Mouse (Mus musculus): ENCODE measurements around the gene Hcn1. TPM values are rescaled to one million over a fixed set of nuclear protein-coding genes. Genes with fewer than 3 reads are reported as not detected.

Hcn1 gene
- polyA plus RNA-seq, 1 experiment from 2014 or later = 0.33 TPM

DNA sequence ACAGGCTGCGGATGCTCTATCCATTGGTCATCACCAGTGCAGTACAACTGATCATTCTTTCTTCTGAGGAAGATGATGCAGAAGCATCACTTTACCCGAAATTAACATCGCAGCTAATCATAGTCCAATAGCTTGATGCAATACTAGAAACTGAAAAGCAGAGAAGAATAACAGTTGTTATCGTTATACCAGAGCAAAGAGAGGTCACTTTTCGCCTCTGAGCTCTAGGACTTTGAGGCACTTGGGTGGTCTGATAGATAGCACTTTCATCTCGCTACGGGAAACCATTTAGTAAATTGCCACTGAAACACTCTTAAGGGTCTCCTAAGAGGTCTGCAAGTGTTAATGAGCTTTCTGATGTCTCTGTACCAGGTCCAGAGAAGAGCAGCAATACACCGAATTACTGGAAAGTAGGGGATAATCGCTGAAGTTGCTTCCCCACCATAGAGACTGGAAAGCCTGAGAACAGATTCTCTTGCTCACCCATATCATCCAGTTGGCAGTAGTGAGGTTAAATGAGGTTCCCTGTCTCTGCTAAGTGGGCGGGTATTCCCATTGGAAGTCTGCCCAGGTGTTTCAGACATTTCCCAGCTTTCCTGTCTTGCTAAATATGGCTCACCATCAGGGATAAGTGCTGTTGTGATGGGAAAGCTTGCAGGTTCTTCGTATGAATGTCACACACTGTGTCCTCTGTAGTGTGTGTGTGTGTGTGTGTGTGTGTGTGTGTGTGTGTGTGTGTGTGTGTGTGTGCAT, 105.0 kb downstream of the Hcn1 start:
- ATAC-seq (ENCODE audit: low FRiP score, low read depth) = no peak
- H3K27me3 ChIP-seq (replicated peaks) = no peaks in the 10 kb centered on the region
- H3K4me3 ChIP-seq = no peak overlapping the region
- no peaks in the 10 kb centered on the region for H3K36me3 ChIP-seq
- H3K9me3 ChIP-seq = no peaks in the 10 kb centered on the region
- H3K9ac ChIP-seq = no peak overlapping the region
- no peaks in the 10 kb centered on the region for H3K4me1 ChIP-seq
- no peak overlapping the region for H3K4me2 ChIP-seq (replicated peaks)
- no peak overlapping the region for H3K27ac ChIP-seq
- WGBS = 77% methylated on average over 11 of the region's 11 CpGs

DNA sequence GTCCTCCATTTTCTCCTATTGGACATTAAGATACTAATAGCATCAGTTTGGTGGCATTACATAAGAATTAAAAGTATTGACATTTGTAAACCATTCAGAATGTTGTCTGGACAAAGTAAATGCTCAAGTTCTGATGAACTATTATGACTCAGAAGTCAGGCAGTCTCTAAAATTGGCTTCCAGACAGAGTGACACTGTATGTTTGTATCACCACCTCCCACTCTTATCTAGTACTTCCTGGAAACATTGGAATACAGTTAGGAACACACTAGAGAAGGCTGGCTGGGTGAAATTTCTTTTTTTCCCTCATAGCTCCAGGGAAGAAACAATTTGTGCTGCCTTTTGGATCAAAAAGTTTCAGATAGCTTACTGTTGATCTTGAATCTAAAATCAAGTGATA, 108.7 kb downstream of the Hcn1 start:
- Histone ChIP-seq H3K27me3 (replicated peaks) (no peaks in the 10 kb centered on the region), H3K4me3 (no peak overlapping the region), H3K4me1 (no peaks in the 10 kb centered on the region), H3K36me3 (no peaks in the 10 kb centered on the region), H3K4me2 (replicated peaks) (no peak overlapping the region), H3K9me3 (no peaks in the 10 kb centered on the region), H3K27ac (no peak overlapping the region), H3K9ac (no peak overlapping the region)
- ATAC-seq (ENCODE audit: low FRiP score, low read depth) = no peak

DNA sequence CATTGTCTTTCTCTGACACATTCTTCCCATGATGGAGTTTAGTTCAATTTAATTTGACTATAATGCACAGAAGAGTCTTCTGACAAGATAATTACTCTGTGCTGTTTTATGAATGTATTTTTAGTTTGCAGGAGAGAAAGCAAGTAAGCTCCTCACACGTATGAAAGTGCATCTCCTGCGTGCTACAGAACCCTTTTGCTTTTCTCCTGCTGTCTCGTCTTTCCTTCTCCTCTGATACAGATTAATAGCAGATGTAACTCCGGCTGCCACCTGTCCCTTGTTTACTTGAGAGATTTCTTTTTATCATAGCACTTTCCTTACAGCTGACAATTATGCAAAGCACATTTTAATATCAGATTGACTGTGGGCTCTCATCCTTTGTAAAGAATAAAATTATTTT, 120.0 kb downstream of the Hcn1 start:
- 56% methylated on average over 4 of the region's 4 CpGs for WGBS
- H3K4me3 ChIP-seq = no peak overlapping the region
- H3K36me3 ChIP-seq = no peaks in the 10 kb centered on the region
- no peak overlapping the region for H3K4me2 ChIP-seq (replicated peaks)
- H3K9me3 ChIP-seq = no peaks in the 10 kb centered on the region
- no peak overlapping the region for H3K9ac ChIP-seq
- no peak for ATAC-seq (ENCODE audit: low FRiP score, low read depth)
- no peak overlapping the region for H3K27ac ChIP-seq
- H3K4me1 ChIP-seq = no peaks in the 10 kb centered on the region
- H3K27me3 ChIP-seq (replicated peaks) = no peaks in the 10 kb centered on the region

DNA sequence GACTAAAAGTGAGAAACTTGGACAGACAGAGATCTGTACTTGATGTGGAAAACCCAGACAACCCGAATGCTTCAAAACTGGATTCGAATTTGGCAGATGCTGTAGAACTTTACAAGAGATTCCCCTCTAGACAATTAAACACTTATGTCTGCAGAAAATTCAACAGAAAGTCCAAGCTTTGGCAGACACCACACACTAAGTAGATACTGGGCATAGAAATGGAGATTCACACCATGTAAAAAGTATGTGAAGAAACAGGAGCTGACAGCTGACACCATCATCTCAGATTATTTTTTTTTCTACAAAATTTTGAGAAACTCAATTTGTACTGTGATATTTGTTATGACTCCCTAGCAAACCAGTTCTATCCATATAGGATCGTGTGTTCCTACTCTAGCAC, 122.0 kb downstream of the Hcn1 start:
- H3K27ac ChIP-seq = no peak overlapping the region
- H3K27me3 ChIP-seq (replicated peaks) = no peaks in the 10 kb centered on the region
- no peaks in the 10 kb centered on the region for H3K4me1 ChIP-seq
- 84% methylated on average over 3 of the region's 3 CpGs for WGBS
- H3K4me2 ChIP-seq (replicated peaks) = no peak overlapping the region
- ATAC-seq (ENCODE audit: low FRiP score, low read depth) = no peak
- H3K9me3 ChIP-seq = no peaks in the 10 kb centered on the region
- no peaks in the 10 kb centered on the region for H3K36me3 ChIP-seq
- H3K4me3 ChIP-seq = no peak overlapping the region
- no peak overlapping the region for H3K9ac ChIP-seq

DNA sequence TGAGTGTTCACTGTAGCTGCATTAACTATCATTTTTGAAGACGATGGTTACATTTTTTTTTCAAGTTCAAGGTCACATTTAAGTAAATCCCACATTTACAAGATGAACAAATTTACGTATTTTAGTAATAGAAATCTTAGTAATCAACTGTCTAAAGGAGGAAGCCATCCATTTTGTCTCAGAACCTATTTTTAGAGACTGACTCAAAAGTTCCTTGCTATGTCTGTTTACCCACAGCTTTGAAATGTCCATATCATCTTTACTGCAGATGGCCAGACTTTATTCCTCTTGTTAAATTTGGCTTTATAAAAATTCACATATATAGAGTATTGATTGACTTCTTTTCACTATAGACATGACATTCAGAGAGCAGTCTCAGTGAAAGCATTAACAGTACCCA, 126.3 kb downstream of the Hcn1 start:
- Histone ChIP-seq H3K4me2 (replicated peaks) (no peak overlapping the region), H3K27ac (no peak overlapping the region), H3K4me1 (no peaks in the 10 kb centered on the region), H3K9me3 (no peaks in the 10 kb centered on the region), H3K4me3 (no peak overlapping the region), H3K27me3 (replicated peaks) (no peaks in the 10 kb centered on the region), H3K36me3 (no peaks in the 10 kb centered on the region), H3K9ac (no peak overlapping the region)
- ATAC-seq (ENCODE audit: low FRiP score, low read depth) = no peak
- 88% methylated on average over 2 of the region's 2 CpGs for WGBS

DNA sequence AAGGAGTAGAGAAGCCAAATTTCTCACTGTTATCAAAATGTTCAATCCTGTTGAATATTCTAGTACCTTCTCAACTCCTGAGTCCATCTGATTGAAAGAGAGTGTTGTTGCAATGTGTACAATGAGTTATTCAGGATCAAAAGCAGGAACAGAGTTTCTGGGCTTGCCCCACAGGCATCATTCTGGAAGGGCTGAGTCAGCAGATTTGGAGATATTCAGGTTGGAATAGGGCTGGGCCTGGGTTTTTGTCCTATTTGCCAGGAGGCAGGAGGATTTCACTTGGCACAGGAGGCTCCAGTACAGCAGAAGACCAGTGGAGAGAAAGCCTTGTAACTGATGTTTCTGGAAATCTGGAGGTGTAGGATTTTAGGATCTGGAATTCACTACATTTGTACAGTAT, 130.6 kb downstream of the Hcn1 start:
- Histone ChIP-seq H3K9ac (no peak overlapping the region), H3K36me3 (no peaks in the 10 kb centered on the region), H3K4me2 (replicated peaks) (no peak overlapping the region), H3K4me1 (no peaks in the 10 kb centered on the region), H3K27me3 (replicated peaks) (no peaks in the 10 kb centered on the region), H3K9me3 (no peaks in the 10 kb centered on the region), H3K27ac (no peak overlapping the region), H3K4me3 (no peak overlapping the region)
- ATAC-seq (ENCODE audit: low FRiP score, low read depth) = no peak

DNA sequence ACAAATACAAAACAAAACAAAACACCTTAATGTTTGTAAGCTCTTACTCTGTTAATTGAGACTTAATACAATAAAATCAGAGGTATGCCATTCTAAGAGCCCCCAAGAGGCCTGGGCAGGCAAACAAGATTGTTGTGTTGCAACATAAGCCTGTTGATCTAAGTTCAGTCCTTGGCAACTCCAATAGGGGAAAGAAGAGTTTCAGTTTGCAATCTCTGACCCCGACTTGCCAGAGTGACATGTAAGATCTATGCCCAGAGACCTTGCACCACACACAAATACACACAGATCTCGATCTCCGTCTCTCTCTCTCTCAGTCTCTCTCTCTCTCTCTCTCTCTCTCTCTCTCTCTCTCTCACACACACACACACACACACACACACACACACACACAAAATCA, 142.3 kb downstream of the Hcn1 start:
- H3K36me3 ChIP-seq = no peaks in the 10 kb centered on the region
- H3K27ac ChIP-seq = no peak overlapping the region
- H3K27me3 ChIP-seq (replicated peaks) = no peaks in the 10 kb centered on the region
- no peak overlapping the region for H3K4me3 ChIP-seq
- no peak overlapping the region for H3K4me2 ChIP-seq (replicated peaks)
- no peaks in the 10 kb centered on the region for H3K4me1 ChIP-seq
- H3K9ac ChIP-seq = no peak overlapping the region
- WGBS = 92% methylated on average over 3 of the region's 3 CpGs
- ATAC-seq (ENCODE audit: low FRiP score, low read depth) = no peak
- H3K9me3 ChIP-seq = no peaks in the 10 kb centered on the region

DNA sequence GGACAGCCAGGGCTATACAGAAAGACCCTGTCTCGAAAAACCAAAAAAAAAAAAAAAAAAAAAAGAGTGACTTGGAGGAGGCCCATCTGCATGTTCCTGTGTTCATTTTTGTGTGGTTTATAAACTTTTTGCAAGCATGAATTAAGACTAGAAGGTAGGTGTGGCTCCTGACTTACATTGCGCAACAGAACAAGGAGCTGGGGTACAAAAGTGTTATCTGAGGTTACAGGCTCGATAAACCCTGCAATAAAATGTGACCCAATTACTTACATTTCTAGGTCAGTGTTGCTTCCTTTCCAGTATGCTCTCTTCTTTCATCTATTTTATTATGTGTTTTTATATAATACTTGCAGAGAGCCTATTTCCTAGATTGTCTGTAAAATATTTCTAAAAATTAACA, 143.1 kb downstream of the Hcn1 start:
- no peak overlapping the region for H3K4me2 ChIP-seq (replicated peaks)
- H3K9ac ChIP-seq = no peak overlapping the region
- H3K9me3 ChIP-seq = no peaks in the 10 kb centered on the region
- H3K27ac ChIP-seq = no peak overlapping the region
- H3K4me1 ChIP-seq = no peaks in the 10 kb centered on the region
- H3K36me3 ChIP-seq = no peaks in the 10 kb centered on the region
- WGBS = 77% methylated on average over 3 of the region's 3 CpGs
- no peak for ATAC-seq (ENCODE audit: low FRiP score, low read depth)
- no peak overlapping the region for H3K4me3 ChIP-seq
- no peaks in the 10 kb centered on the region for H3K27me3 ChIP-seq (replicated peaks)

DNA sequence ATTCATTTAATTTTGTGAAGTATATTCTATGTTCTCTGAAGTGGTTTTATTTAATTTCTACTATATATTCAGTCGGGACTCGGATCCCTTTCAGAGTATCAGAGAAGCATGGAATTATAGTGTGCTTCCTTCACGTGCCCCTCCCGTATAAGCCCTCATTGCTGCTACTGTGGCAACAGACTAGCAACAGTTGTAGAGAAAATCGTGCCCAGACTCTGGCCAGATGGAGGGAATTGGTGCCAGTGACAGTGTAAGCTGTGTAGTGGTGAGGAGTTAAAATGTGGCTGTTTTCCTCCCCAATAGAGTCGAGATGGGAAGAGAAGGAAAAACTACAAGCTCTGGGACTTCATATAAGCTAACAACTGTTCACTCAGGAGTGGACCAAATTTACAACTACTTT, 163.4 kb downstream of the Hcn1 start:
- Histone ChIP-seq H3K4me2 (replicated peaks) (no peak overlapping the region), H3K27me3 (replicated peaks) (no peaks in the 10 kb centered on the region), H3K36me3 (no peaks in the 10 kb centered on the region), H3K4me3 (no peak overlapping the region), H3K9me3 (no peaks in the 10 kb centered on the region), H3K27ac (no peak overlapping the region), H3K9ac (no peak overlapping the region), H3K4me1 (no peaks in the 10 kb centered on the region)
- WGBS = 83% methylated on average over 6 of the region's 6 CpGs
- ATAC-seq (ENCODE audit: low FRiP score, low read depth) = no peak

DNA sequence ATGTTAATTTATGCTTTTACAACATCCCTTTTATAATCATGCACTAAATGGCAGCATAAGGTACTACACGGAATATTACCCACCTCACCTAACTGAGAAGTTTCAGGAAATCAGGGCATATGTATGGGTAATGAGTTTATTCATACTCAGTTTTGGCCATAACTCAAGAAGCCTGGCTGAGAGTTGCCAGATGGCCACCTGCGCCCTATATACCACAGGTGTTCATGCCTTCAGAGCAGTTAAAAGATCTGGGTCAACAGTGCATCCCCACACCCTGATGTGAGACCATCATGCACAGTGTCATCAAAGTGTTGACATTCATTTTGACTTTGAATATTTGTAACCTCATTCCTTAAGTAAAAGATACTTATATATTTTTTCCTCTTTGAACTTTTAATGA, 183.3 kb downstream of the Hcn1 start:
- no peak for ATAC-seq (ENCODE audit: low FRiP score, low read depth)
- no peak overlapping the region for H3K4me3 ChIP-seq
- H3K27ac ChIP-seq = no peak overlapping the region
- no peaks in the 10 kb centered on the region for H3K4me1 ChIP-seq
- H3K27me3 ChIP-seq (replicated peaks) = no peaks in the 10 kb centered on the region
- no peaks in the 10 kb centered on the region for H3K9me3 ChIP-seq
- H3K9ac ChIP-seq = no peak overlapping the region
- WGBS = 97% methylated on average over 2 of the region's 2 CpGs
- H3K4me2 ChIP-seq (replicated peaks) = no peak overlapping the region
- H3K36me3 ChIP-seq = no peaks in the 10 kb centered on the region

DNA sequence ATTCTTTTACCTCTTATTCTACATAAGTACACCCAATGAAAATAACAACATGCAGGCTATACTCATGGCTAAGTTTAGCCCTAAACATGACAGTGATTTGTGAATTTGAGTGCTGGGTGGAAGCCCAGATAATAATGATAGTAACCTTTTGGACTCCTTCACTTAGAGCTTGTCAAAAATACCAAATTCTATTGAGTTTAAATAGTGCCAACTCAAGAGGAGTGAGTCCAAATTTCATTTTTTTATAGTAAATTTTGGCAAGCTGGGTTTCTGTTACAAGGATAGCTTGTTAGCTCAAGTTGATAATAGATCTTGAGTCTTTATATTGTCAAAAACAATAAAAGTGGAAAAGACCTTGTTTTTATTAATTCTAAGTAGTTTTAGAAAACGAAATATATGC, 190.7 kb downstream of the Hcn1 start:
- Histone ChIP-seq H3K4me1 (no peaks in the 10 kb centered on the region), H3K4me3 (no peak overlapping the region), H3K9ac (no peak overlapping the region), H3K27ac (no peak overlapping the region), H3K9me3 (no peaks in the 10 kb centered on the region), H3K36me3 (no peaks in the 10 kb centered on the region), H3K27me3 (replicated peaks) (no peaks in the 10 kb centered on the region), H3K4me2 (replicated peaks) (no peak overlapping the region)
- ATAC-seq (ENCODE audit: low FRiP score, low read depth) = no peak
- WGBS = 74% methylated on average over 1 of the region's 1 CpGs

DNA sequence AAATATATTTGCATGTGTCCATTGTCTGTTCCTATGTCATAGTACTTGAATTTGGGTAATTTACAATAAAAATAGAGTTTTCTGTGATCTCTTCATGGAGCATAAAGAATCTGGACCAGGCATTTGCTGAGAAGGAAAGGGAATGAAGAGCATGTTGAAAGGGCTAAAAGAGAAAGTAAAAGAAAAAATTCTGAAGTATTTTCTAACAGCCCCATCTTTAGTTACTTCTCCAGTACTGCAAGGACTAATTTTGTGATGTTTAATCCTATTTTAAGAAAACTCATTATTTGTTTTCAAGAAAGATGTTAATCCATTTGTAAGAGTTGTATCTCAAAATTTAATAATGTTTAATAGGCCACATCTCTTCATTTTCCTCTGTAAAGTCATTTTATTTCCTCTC, 198.9 kb downstream of the Hcn1 start:
- Histone ChIP-seq H3K9ac (no peak overlapping the region), H3K4me3 (no peak overlapping the region), H3K36me3 (no peaks in the 10 kb centered on the region), H3K27ac (no peak overlapping the region), H3K4me2 (replicated peaks) (no peak overlapping the region), H3K27me3 (replicated peaks) (no peaks in the 10 kb centered on the region), H3K4me1 (no peaks in the 10 kb centered on the region), H3K9me3 (no peaks in the 10 kb centered on the region)
- no peak for ATAC-seq (ENCODE audit: low FRiP score, low read depth)

DNA sequence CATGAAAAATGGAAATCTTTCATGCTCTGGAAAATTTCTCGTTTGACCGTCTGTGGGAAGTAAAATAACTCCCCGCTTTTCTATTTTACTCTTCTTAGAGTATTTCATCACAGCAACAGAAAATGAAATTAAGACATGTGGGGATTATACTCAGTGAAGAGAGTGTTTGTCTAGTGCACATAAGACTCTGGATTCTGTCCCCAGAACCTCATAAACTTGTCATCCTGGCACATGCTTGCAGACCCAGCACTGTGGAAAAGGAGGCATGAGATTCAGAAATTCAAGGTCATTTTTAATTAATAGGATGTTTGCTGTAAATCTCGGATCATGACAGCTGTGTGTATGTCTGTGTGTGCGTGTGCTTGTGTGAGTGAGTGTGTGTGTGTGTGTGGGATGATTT, 225.5 kb downstream of the Hcn1 start:
- Histone ChIP-seq H3K4me1 (no peaks in the 10 kb centered on the region), H3K9me3 (no peaks in the 10 kb centered on the region), H3K27ac (no peak overlapping the region), H3K4me2 (replicated peaks) (no peak overlapping the region), H3K36me3 (no peaks in the 10 kb centered on the region), H3K4me3 (no peak overlapping the region), H3K9ac (no peak overlapping the region), H3K27me3 (replicated peaks) (no peaks in the 10 kb centered on the region)
- WGBS = 85% methylated on average over 5 of the region's 5 CpGs
- no peak for ATAC-seq (ENCODE audit: low FRiP score, low read depth)

All from neural tube, embryonic 12.5 days (tissue).